Mouse (Mus musculus): Measurements from ENCODE around the gene Ank. TPM values are rescaled to one million over a fixed set of nuclear protein-coding genes. Genes with fewer than 3 reads are reported as not detected.
A peak's percentile ranks its signal among the peaks of the same experiment; 100 is the strongest.
"Not testable (repeated sequence)": the region's sequence is repeated elsewhere in the genome, so short reads cannot be mapped to it uniquely, and the experiment has no call there.

Ank gene
- polyA plus RNA-seq, 1 experiment, result 35.9 TPM

DNA sequence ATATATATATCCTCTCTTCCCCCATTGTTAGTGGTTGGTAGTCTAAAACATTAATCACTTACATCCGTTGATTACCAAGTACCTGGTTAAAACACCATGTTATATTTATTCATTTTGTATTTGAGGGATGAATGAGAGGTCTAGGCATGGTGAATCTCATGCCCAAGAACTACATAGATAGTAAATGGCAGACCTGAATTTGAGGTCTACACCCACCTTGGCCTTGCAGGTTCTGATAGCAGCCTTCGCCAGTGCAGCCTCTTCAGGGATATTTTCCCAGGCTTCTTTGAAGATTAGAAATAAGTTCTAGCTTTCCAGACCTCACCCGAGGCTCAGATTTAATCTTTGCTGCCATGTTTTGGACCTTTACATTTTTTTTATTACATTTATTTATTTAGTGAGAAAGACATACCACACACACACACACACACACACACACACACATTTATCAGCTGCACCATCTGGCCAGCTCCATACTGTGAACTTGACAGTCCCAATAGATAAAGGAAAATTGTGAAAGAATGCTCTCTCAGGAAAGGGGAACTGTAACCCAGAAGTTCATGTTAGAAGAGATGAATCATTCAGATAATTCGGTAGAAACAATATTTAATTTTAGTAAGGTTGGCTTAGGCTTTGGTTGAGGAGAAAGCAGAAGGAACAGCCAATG is 2.5 kb downstream of the Ank start:
- no peak for TF ChIP-seq CTCF (IDR thresholded peaks at IDR 0.05; ENCODE audit: borderline replicate concordance, extremely low read depth, insufficient read depth, insufficient read length)
- TF ChIP-seq POLR2A (IDR thresholded peaks at IDR 0.05; ENCODE audit: borderline replicate concordance, extremely low read depth, insufficient read depth, insufficient read length, poor library complexity, severe bottlenecking), result no peak

GRCm38 (mm10) chr15:27470346-27470745 is 3.9 kb downstream of the Ank start:
- not testable (repeated sequence) for DNase-seq (ENCODE audit: low read depth)

More for the DNA sequence above, 2.5 kb downstream of the Ank start:
- no peak for DNase-seq (ENCODE audit: low read depth)

GRCm38 (mm10) chr15:27472315-27472714 is 5.8 kb downstream of the Ank start:
- no peak for TF ChIP-seq CTCF (IDR thresholded peaks at IDR 0.05; ENCODE audit: borderline replicate concordance, extremely low read depth, insufficient read depth, insufficient read length)
- TF ChIP-seq POLR2A (IDR thresholded peaks at IDR 0.05; ENCODE audit: borderline replicate concordance, extremely low read depth, insufficient read depth, insufficient read length, poor library complexity, severe bottlenecking), result no peak
- DNase-seq (ENCODE audit: low read depth), result peak; percentile 65

DNA sequence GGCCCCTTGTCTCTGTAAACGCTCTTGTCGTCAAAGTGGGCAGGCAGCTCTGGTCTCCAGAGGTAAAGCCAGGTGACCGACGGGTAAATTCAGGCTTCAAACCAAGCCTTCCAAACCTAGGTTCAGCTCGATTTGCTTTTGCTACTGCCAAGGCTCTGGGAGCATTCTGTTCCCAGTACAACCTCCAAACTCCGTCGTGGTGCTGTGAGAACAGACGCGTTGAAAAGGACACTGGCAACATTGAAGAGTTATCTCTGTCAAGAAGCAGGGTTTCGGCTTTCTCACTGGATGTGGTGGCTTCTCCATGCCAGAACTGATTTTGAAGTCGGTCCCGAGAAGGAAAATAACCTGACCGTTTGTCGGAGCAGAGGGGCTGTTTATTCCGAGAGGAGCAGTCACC is 9.5 kb downstream of the Ank start:
- no peak for TF ChIP-seq CTCF (IDR thresholded peaks at IDR 0.05; ENCODE audit: borderline replicate concordance, extremely low read depth, insufficient read depth, insufficient read length)
- TF ChIP-seq POLR2A (IDR thresholded peaks at IDR 0.05; ENCODE audit: borderline replicate concordance, extremely low read depth, insufficient read depth, insufficient read length, poor library complexity, severe bottlenecking), result no peak
- DNase-seq (ENCODE audit: low read depth), result no peak

- TF ChIP-seq POLR2A (IDR thresholded peaks at IDR 0.05; ENCODE audit: borderline replicate concordance, extremely low read depth, insufficient read depth, insufficient read length, poor library complexity, severe bottlenecking), result no peak
- no peak for TF ChIP-seq CTCF (IDR thresholded peaks at IDR 0.05; ENCODE audit: borderline replicate concordance, extremely low read depth, insufficient read depth, insufficient read length)
These were observed 10.2 kb downstream of the Ank start for GRCm38 (mm10) chr15:27476671-27477070.

GRCm38 (mm10) chr15:27477159-27477558 is 10.7 kb downstream of the Ank start:
- DNase-seq (ENCODE audit: low read depth), result no peak
- TF ChIP-seq CTCF (IDR thresholded peaks at IDR 0.05; ENCODE audit: borderline replicate concordance, extremely low read depth, insufficient read depth, insufficient read length) (no peak), POLR2A (IDR thresholded peaks at IDR 0.05; ENCODE audit: borderline replicate concordance, extremely low read depth, insufficient read depth, insufficient read length, poor library complexity, severe bottlenecking) (no peak)

More at GRCm38 (mm10) chr15:27476671-27477070, 10.2 kb downstream of the Ank start:
- no peak for DNase-seq (ENCODE audit: low read depth)

- no peak for DNase-seq (ENCODE audit: low read depth)
- no peak for TF ChIP-seq CTCF (IDR thresholded peaks at IDR 0.05; ENCODE audit: borderline replicate concordance, extremely low read depth, insufficient read depth, insufficient read length)
- no peak for TF ChIP-seq POLR2A (IDR thresholded peaks at IDR 0.05; ENCODE audit: borderline replicate concordance, extremely low read depth, insufficient read depth, insufficient read length, poor library complexity, severe bottlenecking)
These were observed 11.2 kb downstream of the Ank start for GRCm38 (mm10) chr15:27477630-27478029.

DNA sequence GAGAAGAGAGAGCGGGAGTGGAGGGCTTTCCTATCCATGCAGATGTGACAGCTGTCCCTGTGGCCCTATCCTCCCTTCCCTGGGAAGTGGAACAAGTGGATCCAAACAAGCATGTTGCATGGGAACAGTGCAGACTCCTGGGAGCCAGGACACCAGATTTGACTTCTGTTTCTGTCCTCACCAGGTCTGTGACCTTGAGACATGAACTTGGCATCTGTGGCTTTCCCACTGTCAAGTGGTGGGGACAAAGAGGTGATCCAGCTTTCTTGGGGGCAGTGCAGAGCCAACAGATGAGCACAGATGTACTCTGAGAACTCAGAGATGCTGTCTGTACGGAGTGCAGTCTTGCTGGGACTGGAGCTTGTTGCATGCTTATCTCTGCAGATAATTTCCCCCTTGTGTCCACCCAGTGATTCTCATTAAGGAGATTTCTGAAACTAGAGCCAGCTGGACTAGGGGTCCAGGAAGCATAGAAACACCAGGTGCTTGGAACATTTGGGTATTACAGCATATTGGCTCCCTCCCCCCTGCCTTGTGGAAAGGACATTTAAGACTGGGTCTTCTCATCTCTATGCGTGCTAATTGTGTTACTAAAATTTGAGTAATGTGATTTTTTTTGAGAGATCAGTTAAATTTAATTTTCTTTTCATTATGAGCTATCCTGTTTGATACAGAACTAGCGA is 14.0 kb downstream of the Ank start:
- DNase-seq (ENCODE audit: low read depth), result no peak
- TF ChIP-seq CTCF (IDR thresholded peaks at IDR 0.05; ENCODE audit: borderline replicate concordance, extremely low read depth, insufficient read depth, insufficient read length) (no peak), POLR2A (IDR thresholded peaks at IDR 0.05; ENCODE audit: borderline replicate concordance, extremely low read depth, insufficient read depth, insufficient read length, poor library complexity, severe bottlenecking) (no peak)

DNA sequence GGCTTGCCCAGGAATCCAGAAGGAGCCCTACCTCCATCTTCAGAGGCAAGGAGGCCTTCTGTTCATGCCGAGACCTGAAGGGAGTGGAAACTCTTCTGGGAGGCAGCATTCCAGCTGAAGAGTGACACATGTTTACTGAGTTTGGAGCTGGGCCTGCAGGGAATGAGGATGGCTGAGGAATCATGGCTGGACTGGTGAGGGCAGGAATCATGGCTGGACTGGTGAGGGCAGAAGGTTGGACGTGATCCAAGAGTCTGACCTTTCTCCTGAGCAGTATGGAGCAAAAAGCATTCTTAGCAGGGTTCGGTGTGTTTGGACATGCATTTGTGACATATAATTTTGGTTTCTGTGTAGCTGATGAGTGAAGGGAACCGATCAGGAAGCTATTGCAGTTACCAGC is 15.5 kb downstream of the Ank start:
- no peak for TF ChIP-seq POLR2A (IDR thresholded peaks at IDR 0.05; ENCODE audit: borderline replicate concordance, extremely low read depth, insufficient read depth, insufficient read length, poor library complexity, severe bottlenecking)
- TF ChIP-seq CTCF (IDR thresholded peaks at IDR 0.05; ENCODE audit: borderline replicate concordance, extremely low read depth, insufficient read depth, insufficient read length), result no peak
- no peak for DNase-seq (ENCODE audit: low read depth)

DNA sequence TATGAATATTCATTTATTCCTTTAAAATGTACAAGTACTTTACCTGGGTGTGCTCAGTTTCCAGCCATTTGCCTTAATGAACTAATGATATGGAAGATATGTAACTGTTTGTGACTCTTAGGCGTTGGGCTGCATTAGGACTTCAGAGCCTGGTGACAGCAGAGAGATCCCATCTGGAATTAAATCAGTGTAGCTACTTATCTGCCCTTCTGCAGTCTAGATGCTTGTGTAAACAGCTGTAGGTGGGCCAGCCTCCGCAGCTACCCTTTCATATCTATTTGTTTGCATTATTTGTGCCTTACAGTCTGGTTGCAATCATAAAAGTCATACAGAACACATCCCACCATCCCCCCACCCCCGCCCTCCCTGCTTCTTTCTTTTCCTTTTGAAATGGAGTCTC is 16.7 kb downstream of the Ank start:
- no peak for DNase-seq (ENCODE audit: low read depth)
- TF ChIP-seq POLR2A (IDR thresholded peaks at IDR 0.05; ENCODE audit: borderline replicate concordance, extremely low read depth, insufficient read depth, insufficient read length, poor library complexity, severe bottlenecking), result no peak
- TF ChIP-seq CTCF (IDR thresholded peaks at IDR 0.05; ENCODE audit: borderline replicate concordance, extremely low read depth, insufficient read depth, insufficient read length), result no peak

DNA sequence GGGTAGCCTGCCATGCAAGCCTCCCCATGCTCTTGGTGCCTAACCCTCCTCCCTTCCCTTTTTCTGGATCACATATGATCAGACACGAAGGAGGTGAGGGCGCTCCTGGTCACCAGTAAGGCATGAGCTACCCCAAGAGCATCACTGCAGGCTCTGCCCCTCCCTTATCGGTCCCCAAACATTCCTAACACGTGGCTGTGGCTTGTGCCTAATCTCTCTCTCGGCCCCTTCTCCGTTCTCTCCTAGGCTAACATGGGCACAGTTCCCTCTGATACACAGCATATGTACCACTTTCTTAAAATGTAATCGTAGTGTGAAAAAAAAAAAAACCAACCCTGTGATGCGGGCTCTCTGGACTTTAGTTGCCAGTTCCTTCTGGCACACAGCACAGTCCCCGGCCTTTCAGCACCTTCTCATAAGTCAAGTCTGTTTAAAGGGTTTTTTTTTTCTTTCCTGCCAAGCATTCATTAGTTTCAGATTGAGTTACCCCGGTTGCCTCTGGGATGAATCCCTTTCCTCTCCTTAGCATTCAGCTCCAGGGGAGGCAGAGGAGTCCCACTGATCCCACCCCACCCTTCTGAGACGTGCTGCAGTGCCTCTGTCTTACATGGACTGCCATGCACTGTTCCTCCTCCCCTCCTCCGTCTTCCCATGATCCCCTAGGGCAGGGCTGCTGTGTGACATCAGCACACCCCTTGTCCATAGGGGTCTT is 19.2 kb downstream of the Ank start:
- no peak for DNase-seq (ENCODE audit: low read depth)
- TF ChIP-seq CTCF (IDR thresholded peaks at IDR 0.05; ENCODE audit: borderline replicate concordance, extremely low read depth, insufficient read depth, insufficient read length) (no peak), POLR2A (IDR thresholded peaks at IDR 0.05; ENCODE audit: borderline replicate concordance, extremely low read depth, insufficient read depth, insufficient read length, poor library complexity, severe bottlenecking) (no peak)

GRCm38 (mm10) chr15:27486279-27486618 is 19.8 kb downstream of the Ank start:
- TF ChIP-seq CTCF (IDR thresholded peaks at IDR 0.05; ENCODE audit: borderline replicate concordance, extremely low read depth, insufficient read depth, insufficient read length) (no peak), POLR2A (IDR thresholded peaks at IDR 0.05; ENCODE audit: borderline replicate concordance, extremely low read depth, insufficient read depth, insufficient read length, poor library complexity, severe bottlenecking) (no peak)
- DNase-seq (ENCODE audit: low read depth), result no peak
